Mouse (Mus musculus) E14TG2a.4 (cell line): ENCODE data around the gene Smad3.

Source experiments
- H3K27me3 ChIP-seq: 2 replicates; pipeline ENCODE4 v1.6.1; 2014; ENCODE audit warnings: low read length, control low read depth; ENCODE audit not compliant: insufficient read depth
- H3K36me3 ChIP-seq: 2 replicates; pipeline ENCODE4 v1.6.1; 2014; ENCODE audit warnings: low read length, control low read depth; ENCODE audit not compliant: insufficient read depth
- H3K4me1 ChIP-seq: replicated peaks from 2 replicates; pipeline ENCODE4 v1.6.1; 2014; ENCODE audit warnings: low read depth, low read length, control low read depth
- H3K4me3 ChIP-seq: replicated peaks from 2 replicates; pipeline ENCODE4 v1.5.1; 2014; ENCODE audit warnings: mild to moderate bottlenecking, low read length
- H3K9me3 ChIP-seq: 2 replicates; pipeline ENCODE4 v1.6.1; 2014; ENCODE audit warnings: low read length, control low read depth
- CTCF ChIP-seq: conservative IDR thresholded peaks from 2 replicates; pipeline ENCODE4 v1.5.1; 2014; ENCODE audit warnings: low read length
- NANOG ChIP-seq: IDR thresholded peaks from 2 replicates; pipeline ENCODE4 v1.6.1; 2014; ENCODE audit warnings: borderline replicate concordance, low read length, mixed read lengths
- POU5F1 ChIP-seq: IDR thresholded peaks from 2 replicates; pipeline ENCODE4 v1.6.1; 2014; ENCODE audit warnings: low read length, borderline replicate concordance

Smad3 gene

DNA sequence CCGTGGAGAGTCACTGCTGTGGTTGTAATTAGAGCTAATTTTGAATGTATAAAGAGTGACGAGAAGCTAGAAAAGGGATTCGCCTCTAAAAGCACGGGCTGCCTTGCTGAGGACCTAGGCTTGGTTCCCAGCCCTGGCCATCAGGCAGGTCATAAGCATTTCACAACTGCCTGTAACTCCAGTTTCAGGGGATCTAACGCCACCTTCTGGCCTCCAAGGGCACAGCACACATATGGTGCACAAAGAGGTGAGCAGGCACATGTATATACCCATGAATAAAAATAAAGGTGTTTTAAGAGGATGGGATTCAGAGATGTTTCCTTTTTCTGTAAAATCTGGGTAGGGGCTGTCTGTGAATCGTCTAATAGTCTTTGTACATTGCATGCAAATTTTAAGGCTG, 147.6 kb downstream of the Smad3 start:
- H3K9me3 ChIP-seq: no peaks in the 10 kb centered on the region
- H3K4me3 ChIP-seq: no peak overlapping the region
- H3K36me3 ChIP-seq: peaks cover 33% of the 10 kb centered on the region
- TF ChIP-seq CTCF (peak; percentile 59), POU5F1 (no peak)
- H3K4me1 ChIP-seq: peaks cover 59% of the 10 kb centered on the region
- no peaks in the 10 kb centered on the region for H3K27me3 ChIP-seq

DNA sequence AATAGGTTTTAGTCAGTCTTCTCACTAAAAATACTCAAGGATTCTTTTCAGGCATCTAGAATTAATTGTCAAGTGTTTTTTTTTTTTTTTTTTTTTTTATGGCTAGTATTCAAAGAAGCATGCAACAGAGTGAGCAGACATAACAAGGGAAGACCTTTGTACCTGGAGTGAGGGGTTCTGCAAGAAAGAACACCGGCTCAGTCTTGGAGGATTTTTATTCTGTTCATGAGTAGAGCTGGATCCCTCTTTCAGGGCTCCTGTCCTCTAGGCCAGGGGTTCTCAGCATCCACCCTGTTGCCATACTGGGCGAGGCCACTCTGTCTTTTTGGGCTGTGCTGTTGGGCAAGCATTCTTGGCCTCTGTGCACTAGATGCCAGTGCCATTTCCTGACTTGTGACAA, 148.0 kb downstream of the Smad3 start:
- TF ChIP-seq CTCF (no peak), POU5F1 (no peak), NANOG (no peak)
- Histone ChIP-seq H3K4me1 (peaks cover 60% of the 10 kb centered on the region), H3K4me3 (no peak overlapping the region), H3K9me3 (no peaks in the 10 kb centered on the region), H3K36me3 (peaks cover 33% of the 10 kb centered on the region), H3K27me3 (no peaks in the 10 kb centered on the region)

DNA sequence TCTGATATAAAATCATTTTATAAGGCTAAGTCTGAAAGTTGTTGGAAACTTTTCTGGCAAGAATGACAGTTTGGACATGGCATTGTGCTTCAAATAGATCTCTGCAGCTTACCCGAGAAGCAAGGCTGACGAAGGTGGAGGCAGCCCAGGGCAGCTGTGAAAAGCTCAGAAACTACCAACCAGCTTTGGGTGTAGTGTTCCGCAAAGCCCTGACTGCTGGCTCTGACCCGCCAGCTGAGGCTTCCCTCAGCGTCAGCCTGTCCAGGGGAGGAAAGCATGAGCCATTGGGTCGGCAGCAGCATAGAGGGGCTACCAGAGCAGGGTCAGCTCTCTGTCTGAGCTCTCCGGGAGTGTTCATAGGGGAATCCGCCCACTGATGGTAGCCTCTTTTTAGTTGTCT, 148.5 kb downstream of the Smad3 start:
- Histone ChIP-seq H3K4me1 (peaks cover 56% of the 10 kb centered on the region), H3K9me3 (no peaks in the 10 kb centered on the region), H3K27me3 (no peaks in the 10 kb centered on the region), H3K4me3 (no peak overlapping the region), H3K36me3 (peaks cover 33% of the 10 kb centered on the region)
- TF ChIP-seq NANOG (no peak), POU5F1 (no peak), CTCF (no peak)

DNA sequence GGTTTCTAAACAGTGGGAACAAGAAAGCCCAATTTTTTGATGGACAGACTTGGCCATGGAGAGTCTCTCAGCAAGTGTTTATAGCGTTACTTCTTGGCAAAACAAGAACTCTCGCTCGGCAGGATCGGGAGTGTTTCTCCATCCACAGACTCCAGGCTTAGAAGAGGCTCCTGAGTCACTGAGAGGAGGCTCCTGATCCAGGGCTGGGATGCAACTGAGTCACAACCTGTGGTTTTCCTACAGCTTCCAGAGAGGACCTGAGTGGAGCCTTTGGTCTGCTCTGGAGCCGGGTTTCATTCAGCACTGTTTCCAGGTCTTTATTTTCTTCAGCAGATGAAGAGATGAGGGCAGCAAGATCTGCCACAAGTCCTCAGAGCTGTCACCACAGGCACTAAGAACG, 149.8 kb downstream of the Smad3 start:
- Histone ChIP-seq H3K36me3 (peaks cover 33% of the 10 kb centered on the region), H3K4me1 (peaks cover 62% of the 10 kb centered on the region), H3K4me3 (no peak overlapping the region), H3K27me3 (no peaks in the 10 kb centered on the region), H3K9me3 (no peaks in the 10 kb centered on the region)
- TF ChIP-seq NANOG: no peak
- no peak for TF ChIP-seq CTCF
- no peak for TF ChIP-seq POU5F1

DNA sequence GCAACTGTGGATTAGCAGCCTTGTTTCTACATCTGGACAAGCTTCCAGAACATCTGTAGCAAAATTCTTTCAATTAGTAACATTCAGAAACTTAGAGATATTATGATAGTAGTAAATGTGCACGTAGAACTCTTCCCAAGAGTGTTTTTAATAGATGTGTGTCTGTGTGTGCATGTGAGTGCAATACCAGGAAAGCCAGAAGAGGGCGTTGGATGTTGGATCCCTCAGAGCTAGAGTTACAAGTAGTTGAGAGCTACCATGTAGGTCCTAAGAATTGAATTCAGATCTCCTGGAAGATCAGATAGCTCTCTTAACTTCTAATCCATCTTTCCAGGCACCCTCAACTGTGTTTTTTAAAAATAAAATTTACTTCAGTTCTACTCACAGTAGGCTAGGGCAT, 151.2 kb downstream of the Smad3 start:
- no peak for TF ChIP-seq NANOG
- peak; percentile 38 for TF ChIP-seq CTCF
- Histone ChIP-seq H3K4me3 (no peak overlapping the region), H3K36me3 (peaks cover 24% of the 10 kb centered on the region)

DNA sequence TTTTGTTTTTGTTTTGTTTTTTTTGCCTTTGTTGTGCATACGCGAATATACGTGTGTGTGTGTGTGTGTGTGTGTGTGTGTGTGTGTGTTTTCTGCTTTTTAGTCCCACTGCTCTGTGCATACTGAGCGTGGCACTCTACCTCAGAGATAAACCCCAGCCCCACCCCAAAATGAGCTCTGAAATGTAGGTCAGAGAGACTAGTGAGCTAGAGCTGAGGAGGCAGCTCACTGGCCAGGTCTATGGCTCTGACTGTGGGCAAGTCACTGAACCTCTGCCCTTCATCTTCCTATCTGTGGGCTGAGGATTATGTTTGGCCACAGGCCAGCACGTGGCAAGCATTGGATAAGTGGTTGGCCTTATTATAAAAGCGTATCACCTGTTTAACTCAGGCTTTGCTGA, 153.9 kb downstream of the Smad3 start:
- Histone ChIP-seq H3K4me3 (peak overlapping the region; percentile 30), H3K9me3 (no peaks in the 10 kb centered on the region)
- no peak for TF ChIP-seq CTCF
- TF ChIP-seq POU5F1: no peak
- TF ChIP-seq NANOG: no peak

More for the DNA sequence above, 151.2 kb downstream of the Smad3 start:
- Histone ChIP-seq H3K27me3 (no peaks in the 10 kb centered on the region), H3K9me3 (no peaks in the 10 kb centered on the region), H3K4me1 (peaks cover 51% of the 10 kb centered on the region)

DNA sequence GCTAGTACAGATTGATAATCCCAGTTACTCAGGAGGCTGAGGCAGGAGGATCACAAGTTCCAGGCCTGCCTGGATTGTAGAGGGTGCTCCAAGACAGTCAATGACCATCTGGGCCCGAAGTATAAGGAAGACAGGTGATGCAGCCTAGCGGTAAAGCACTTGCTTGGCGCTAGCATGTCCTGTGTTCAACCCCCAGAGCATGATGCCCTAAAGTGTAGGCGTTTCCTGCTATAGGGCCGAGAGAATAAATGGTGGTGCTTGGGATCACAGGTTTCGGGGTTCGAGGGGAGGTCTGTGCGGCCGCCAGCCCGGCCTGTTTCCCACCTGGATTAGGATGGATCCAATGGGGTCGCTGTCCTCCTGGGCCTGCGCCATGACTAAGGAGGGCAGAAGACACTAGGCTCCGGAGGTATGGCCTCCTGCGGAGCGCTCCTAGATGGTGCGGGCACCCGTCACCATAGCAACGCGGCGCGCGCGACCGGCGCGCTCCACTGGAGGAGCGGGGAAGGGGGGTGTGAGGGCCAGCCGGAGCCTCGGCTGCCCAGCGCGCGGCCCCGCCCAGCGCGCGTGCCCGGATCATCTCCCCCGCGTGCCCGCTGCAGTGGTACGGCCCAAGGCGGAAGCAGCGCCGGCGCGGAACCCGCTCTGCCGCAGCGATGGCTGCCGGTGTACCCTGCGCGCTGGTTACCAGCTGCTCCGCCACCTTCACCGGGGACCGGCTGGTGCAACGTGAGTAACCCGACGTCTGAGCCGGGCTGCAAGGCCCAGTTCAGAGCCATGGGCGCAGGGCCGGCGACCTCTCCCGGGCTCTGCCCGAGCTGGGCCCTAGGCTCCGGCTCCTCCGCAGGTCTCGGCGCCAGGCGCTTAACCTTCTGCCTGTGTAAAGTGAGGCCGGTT, 155.5 kb downstream of the Smad3 start, which contains the start of the genes Iqch and Aagab:
Iqch (minus strand) TSS at position 451 of the 897 bp plus-strand sequence.
Aagab (plus strand) TSS at position 618 of the 897 bp plus-strand sequence.
- Histone ChIP-seq H3K4me1 (peaks cover 22% of the 10 kb centered on the region), H3K36me3 (no peaks in the 10 kb centered on the region), H3K27me3 (no peaks in the 10 kb centered on the region), H3K4me3 (peak within 1 kb of the TSS; percentile 97), H3K9me3 (no peaks in the 10 kb centered on the region)
- TF ChIP-seq CTCF (no peak), POU5F1 (no peak), NANOG (no peak)

More for the DNA sequence above, 153.9 kb downstream of the Smad3 start:
- Histone ChIP-seq H3K4me1 (peaks cover 26% of the 10 kb centered on the region), H3K27me3 (no peaks in the 10 kb centered on the region), H3K36me3 (peaks cover 15% of the 10 kb centered on the region)
